Mouse (Mus musculus) midbrain, embryonic 14.5 days (tissue): ENCODE results near the gene Dtd1. TPM values are rescaled to one million over a fixed set of nuclear protein-coding genes. Genes with fewer than 3 reads are reported as not detected.

Experiments used
- ATAC-seq: fragments of 200-750 bp; cut with Nextera tagmentation; 2 replicates; pipeline ENCODE4 v1.8.0; 2017; ENCODE audit warnings: moderate number of reproducible peaks, moderate library complexity; ENCODE audit not compliant: low FRiP score, low TSS enrichment
- DNase-seq: peaks from one replicate; pipeline ENCODE4 v3.0.0-alpha.2; 2015
- H3K27ac ChIP-seq: fragments of 300-500 bp; sonication (generic); replicated peaks from 2 replicates; pipeline ENCODE4 v1.5.1; 2014; ENCODE audit warnings: mild to moderate bottlenecking, low read depth, low read length, moderate library complexity
- H3K27me3 ChIP-seq: fragments of 300-500 bp; sonication (generic); 2 replicates; pipeline ENCODE4 v1.6.1; 2014; ENCODE audit warnings: low read length, control low read depth, mixed read lengths; ENCODE audit not compliant: control insufficient read depth, insufficient read depth
- H3K36me3 ChIP-seq: fragments of 300-500 bp; sonication (generic); 2 replicates; pipeline ENCODE4 v1.6.1; 2014; ENCODE audit warnings: low read length, control low read depth; ENCODE audit not compliant: control insufficient read depth, insufficient read depth
- H3K4me1 ChIP-seq: fragments of 300-500 bp; sonication (generic); 2 replicates; pipeline ENCODE4 v1.6.1; 2014; ENCODE audit warnings: mild to moderate bottlenecking, antibody characterized with exemption, low read length, control low read depth; ENCODE audit not compliant: control insufficient read depth, insufficient read depth
- H3K4me2 ChIP-seq: fragments of 300-500 bp; sonication (generic); 2 replicates; pipeline ENCODE4 v1.6.1; 2014; ENCODE audit warnings: mild to moderate bottlenecking, low read length, moderate library complexity
- H3K4me3 ChIP-seq: fragments of 300-500 bp; sonication (generic); replicated peaks from 2 replicates; pipeline ENCODE4 v1.5.1; 2014; ENCODE audit warnings: low read depth, low read length
- H3K9ac ChIP-seq: fragments of 300-500 bp; sonication (generic); replicated peaks from 2 replicates; pipeline ENCODE4 v1.6.1; 2014; ENCODE audit warnings: mild to moderate bottlenecking, low read length, moderate library complexity
- H3K9me3 ChIP-seq: fragments of 300-500 bp; sonication (generic); 2 replicates; pipeline ENCODE4 v1.6.1; 2016; ENCODE audit warnings: low read length, control low read depth, mixed read lengths; ENCODE audit not compliant: control insufficient read depth
- WGBS: fragments of 180-500 bp; shearing (Covaris S2); extraction: QIAGEN DNeasy Blood & Tissue Kit; methylation state at CpG from one replicate; pipeline ENCODE4 v1.1.7; 2014; 5-methylcytosine and 5-hydroxymethylcytosine counted together
- polyA plus RNA-seq: library from polyadenylated mRNA; unstranded; fragments of >200 nt; fragmentation: Nextera tagmentation; extraction: Ambion mirVana; gene quantifications from 2 replicates; pipeline ENCODE4 v1.2.1, GENCODE M21; 2014

Dtd1 gene
- polyA plus RNA-seq, 1 experiment from 2014 or later, result 118 TPM

DNA sequence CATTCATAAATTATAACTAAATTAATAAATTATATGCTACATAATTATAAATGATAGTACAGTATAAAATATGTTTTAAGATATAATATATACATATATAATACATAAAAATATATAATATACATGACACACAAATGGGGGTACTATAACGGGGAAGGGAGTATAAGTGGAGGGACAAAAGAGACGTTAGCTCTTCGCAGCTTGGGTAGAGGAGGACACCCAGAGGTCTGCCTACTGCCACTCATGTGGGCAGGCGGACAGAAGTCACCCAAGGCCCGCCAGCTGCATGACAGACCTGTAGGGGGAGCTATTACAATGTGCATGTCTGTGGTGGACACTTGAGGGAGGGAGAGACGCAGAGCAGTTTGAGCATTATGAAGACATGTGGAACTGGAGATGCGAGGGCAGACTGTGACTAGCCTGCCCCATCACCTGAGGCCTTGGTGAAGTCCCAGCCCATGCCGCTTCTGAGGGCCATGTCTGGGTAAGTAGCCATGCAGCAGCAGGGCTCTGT is 92.6 kb downstream of the Dtd1 start:
- H3K4me2 ChIP-seq, result no peak overlapping the region

DNA sequence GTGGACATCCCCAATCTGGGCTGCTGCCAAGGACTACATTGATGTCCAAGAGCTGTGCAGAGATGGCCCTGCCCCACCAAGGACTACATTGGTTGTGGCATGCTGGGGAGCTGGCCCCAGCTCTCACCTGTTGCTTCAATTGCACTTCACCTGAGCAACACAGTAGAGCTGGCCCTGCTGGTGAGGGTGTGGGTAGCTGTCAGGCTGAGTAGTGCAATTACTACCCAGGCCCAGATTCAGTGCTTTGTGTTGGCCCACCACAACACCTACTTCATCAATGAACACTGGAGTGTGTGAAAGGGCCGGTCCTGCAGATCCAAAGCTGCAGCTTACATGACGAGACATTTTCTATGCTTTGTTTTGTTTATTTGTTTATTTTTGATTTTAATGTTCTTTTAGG is 93.1 kb downstream of the Dtd1 start:
- Histone ChIP-seq H3K27me3 (no peaks in the 10 kb centered on the region), H3K27ac (no peak overlapping the region), H3K4me3 (no peak overlapping the region), H3K36me3 (no peaks in the 10 kb centered on the region), H3K9me3 (no peaks in the 10 kb centered on the region), H3K4me1 (no peaks in the 10 kb centered on the region), H3K4me2 (no peak overlapping the region), H3K9ac (no peak overlapping the region)
- no peak; the same call in 1 of the 2 replicates for ATAC-seq
- 92% methylated on average over 2 of the region's 2 CpGs for WGBS
- no peak for DNase-seq

More for the DNA sequence above, 92.6 kb downstream of the Dtd1 start:
- Histone ChIP-seq H3K9me3 (no peaks in the 10 kb centered on the region), H3K4me1 (no peaks in the 10 kb centered on the region), H3K36me3 (no peaks in the 10 kb centered on the region), H3K27ac (no peak overlapping the region), H3K4me3 (no peak overlapping the region), H3K9ac (no peak overlapping the region), H3K27me3 (no peaks in the 10 kb centered on the region)
- 85% methylated on average over 8 of the region's 8 CpGs for WGBS
- DNase-seq, result no peak
- no peak for ATAC-seq

DNA sequence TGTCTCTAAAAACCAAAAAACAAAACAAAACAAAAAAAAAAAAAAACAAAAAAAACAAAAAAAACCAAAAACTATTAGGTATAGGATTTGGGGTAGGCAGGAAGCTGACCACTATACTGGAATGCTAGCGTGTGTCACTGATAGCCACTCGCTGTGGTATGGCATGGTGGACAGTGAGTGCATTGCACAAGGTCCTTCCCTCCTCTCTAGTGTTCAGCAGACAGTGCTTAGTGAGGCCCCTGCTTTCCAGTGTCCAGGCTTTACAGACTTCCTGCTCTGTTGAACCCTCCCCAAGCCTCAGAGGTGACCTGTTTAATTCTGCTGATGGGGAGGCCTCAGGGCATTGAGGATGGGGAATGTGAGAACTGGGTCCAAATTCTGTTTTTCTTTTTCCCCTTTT is 95.2 kb downstream of the Dtd1 start:
- H3K4me1 ChIP-seq, result no peaks in the 10 kb centered on the region
- no peaks in the 10 kb centered on the region for H3K27me3 ChIP-seq
- H3K27ac ChIP-seq, result no peak overlapping the region
- no peak overlapping the region for H3K9ac ChIP-seq
- H3K9me3 ChIP-seq, result no peaks in the 10 kb centered on the region
- ATAC-seq, result no peak
- no peaks in the 10 kb centered on the region for H3K36me3 ChIP-seq
- no peak overlapping the region for H3K4me2 ChIP-seq
- DNase-seq, result no peak
- 89% methylated on average over 2 of the region's 2 CpGs for WGBS
- no peak overlapping the region for H3K4me3 ChIP-seq

DNA sequence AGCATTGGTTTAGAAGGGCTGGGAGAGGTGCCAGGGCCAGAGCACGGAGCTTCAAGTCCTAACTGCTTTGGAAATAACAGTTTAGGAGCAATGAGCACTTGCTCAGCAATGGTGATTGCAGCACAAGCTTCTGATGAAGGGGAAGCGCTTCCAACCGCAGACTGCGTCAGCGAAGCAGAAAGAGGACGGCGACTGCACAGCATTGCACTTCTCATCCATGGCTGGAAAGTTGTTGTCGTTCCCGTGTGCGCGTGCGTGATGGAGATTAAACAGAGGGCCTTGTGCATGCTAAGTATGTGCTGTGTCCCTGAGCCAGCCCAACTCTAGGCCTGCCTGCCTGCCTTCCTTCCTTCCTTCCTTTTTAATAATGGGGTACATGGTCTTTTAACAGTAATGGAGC is 98.3 kb downstream of the Dtd1 start:
- Histone ChIP-seq H3K9ac (no peak overlapping the region), H3K9me3 (no peaks in the 10 kb centered on the region), H3K4me3 (no peak overlapping the region), H3K27me3 (no peaks in the 10 kb centered on the region), H3K4me1 (no peaks in the 10 kb centered on the region), H3K36me3 (no peaks in the 10 kb centered on the region), H3K27ac (no peak overlapping the region), H3K4me2 (no peak overlapping the region)
- ATAC-seq (no peak), DNase-seq (no peak)
- 90% methylated on average over 12 of the region's 12 CpGs for WGBS

DNA sequence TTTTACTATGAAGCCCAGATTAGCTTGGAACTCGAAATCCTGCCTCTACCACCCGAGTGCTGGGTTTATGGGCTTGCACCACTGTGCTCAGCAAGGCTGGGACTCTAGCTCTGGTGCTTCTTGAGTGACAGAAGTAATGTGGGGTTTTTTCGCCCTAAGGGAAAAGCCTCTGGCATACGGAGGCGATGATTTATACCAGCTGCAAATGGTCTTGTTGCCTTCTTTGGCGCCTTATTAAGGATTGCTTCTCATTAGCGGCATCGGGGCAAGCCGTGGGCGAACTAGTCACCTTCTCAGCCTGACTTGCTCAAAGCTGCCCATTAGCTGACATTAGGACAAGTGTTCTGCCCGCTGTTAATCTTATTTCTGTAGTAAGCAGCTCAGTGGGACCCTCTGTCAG is 100.9 kb downstream of the Dtd1 start:
- Histone ChIP-seq H3K27ac (no peak overlapping the region), H3K4me2 (no peak overlapping the region), H3K9me3 (no peaks in the 10 kb centered on the region), H3K4me1 (no peaks in the 10 kb centered on the region), H3K9ac (no peak overlapping the region), H3K4me3 (no peak overlapping the region), H3K36me3 (no peaks in the 10 kb centered on the region), H3K27me3 (no peaks in the 10 kb centered on the region)
- ATAC-seq (no peak; the same call in 1 of the 2 replicates), DNase-seq (no peak)
- 78% methylated on average over 11 of the region's 11 CpGs for WGBS

DNA sequence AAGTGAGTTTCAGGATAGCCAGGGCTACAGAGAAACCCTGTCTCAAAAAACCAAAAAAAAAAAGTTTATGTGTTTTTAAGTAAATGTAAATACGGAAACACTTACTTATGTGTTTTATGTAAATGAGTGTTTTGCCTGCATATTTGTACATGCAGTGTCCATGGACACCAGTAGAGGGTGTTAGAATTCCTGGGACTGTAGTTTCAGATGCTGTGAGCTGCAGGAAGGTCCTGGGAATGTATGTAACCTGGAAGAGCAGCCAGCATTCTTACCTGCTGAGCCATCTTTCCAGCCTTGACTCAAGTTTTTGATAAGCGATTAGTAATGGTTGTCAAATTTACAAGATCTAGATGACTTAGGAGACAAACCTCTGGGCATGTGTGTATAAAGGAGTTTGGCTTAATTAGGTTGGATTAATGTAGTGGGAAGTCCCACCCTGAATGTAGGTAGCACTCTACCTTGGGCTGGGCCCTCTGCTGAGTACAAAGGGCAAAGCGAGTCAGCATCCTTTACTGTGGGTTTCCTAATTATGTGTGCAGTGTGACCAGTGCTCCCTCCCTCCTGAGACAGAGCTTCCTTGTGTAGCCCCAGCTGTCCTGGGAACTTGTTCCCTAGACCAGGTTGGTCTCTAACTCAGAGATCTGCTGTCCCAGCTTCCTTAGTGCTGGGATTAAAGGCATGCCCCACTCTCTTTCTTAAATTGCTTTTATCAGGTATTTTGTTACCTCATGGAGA is 101.9 kb downstream of the Dtd1 start:
- H3K4me2 ChIP-seq, result no peak overlapping the region
- no peak for DNase-seq
- H3K27ac ChIP-seq, result no peak overlapping the region

DNA sequence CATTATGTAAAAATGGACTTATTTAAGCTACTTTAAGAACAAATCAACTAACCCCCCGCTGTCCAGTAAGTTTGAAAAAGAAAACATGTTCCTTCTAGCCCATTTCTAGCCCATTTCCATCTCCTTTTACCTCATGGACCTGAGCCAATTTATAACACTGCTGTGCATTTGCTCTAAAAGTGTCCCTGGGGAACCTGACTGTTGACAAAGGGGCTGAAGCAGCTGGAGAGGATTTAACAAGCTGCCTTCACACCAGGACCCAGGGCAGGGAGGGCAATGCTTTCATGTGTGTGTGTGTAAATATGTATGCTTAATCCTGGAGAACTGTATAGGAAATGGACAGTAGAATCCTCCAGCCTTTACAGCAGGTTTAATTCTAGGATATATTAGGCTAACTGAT is 109.6 kb downstream of the Dtd1 start:
- ATAC-seq, result peak; percentile 64; the same call in 1 of the 2 replicates
- WGBS, result 44% methylated on average over 1 of the region's 1 CpGs
- peak; percentile 76 for DNase-seq

More for the DNA sequence above, 101.9 kb downstream of the Dtd1 start:
- H3K9ac ChIP-seq, result no peak overlapping the region
- H3K27me3 ChIP-seq, result no peaks in the 10 kb centered on the region
- H3K36me3 ChIP-seq, result no peaks in the 10 kb centered on the region
- no peaks in the 10 kb centered on the region for H3K4me1 ChIP-seq
- no peak overlapping the region for H3K4me3 ChIP-seq
- 92% methylated on average over 3 of the region's 3 CpGs for WGBS
- no peaks in the 10 kb centered on the region for H3K9me3 ChIP-seq
- no peak for ATAC-seq

DNA sequence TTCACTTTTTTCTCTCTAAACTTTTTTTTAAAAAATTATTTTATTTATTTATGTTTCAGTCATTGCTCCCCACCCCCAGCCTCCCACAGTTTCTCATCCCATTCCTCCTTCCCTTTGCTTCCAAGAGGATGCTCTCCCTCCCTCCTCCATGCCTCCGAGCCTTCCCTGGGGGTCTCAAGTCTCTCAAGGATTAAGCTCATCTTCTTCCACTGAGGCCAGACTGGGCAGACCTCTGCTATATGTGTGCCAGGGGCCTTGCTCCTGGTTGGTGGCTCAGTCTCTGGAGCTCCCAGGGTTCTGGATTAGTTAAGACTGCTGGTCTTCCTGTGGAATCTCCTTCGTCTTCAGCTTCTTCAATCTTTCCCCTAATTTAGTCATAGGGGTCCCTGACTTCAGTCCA is 110.0 kb downstream of the Dtd1 start:
- WGBS, result 64% methylated on average over 2 of the region's 2 CpGs
- H3K9ac ChIP-seq, result no peak overlapping the region
- ATAC-seq, result no peak

More for the DNA sequence above, 109.6 kb downstream of the Dtd1 start:
- no peak overlapping the region for H3K9ac ChIP-seq
- peaks cover 7% of the 10 kb centered on the region; the same call in 1 of the 2 replicates for H3K4me1 ChIP-seq
- no peak overlapping the region for H3K4me3 ChIP-seq
- H3K27ac ChIP-seq, result no peak overlapping the region
- no peak overlapping the region for H3K4me2 ChIP-seq
- no peaks in the 10 kb centered on the region for H3K36me3 ChIP-seq
- H3K9me3 ChIP-seq, result peaks cover 4% of the 10 kb centered on the region; the same call in 1 of the 2 replicates
- H3K27me3 ChIP-seq, result no peaks in the 10 kb centered on the region

DNA sequence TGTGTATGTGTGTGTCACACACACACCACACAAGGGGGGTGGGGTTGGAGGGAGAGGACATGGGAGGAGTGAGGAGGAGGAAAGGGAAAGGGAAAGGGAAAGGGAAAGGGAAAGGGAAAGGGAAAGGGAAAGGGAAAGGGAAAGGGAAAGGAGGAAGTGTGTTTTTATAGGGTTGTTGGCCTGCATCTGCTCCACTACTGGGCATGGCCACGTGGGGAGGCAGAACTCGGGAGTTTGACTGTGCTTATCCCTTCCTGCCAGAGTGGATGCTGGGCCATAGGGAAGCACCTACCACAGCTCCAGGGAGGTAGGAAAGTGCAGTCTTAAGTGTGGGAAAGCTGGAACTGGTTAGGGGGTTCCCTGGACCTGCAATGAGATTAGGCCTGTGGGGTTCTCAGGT is 114.9 kb downstream of the Dtd1 start:
- no peak overlapping the region for H3K4me3 ChIP-seq
- no peak for ATAC-seq
- H3K4me2 ChIP-seq, result no peak overlapping the region
- H3K4me1 ChIP-seq, result no peaks in the 10 kb centered on the region
- H3K36me3 ChIP-seq, result no peaks in the 10 kb centered on the region
- no peaks in the 10 kb centered on the region for H3K27me3 ChIP-seq
- peaks cover 4% of the 10 kb centered on the region; the same call in 1 of the 2 replicates for H3K9me3 ChIP-seq
- no peak overlapping the region for H3K27ac ChIP-seq
- no peak overlapping the region for H3K9ac ChIP-seq
- 88% methylated on average over 2 of the region's 2 CpGs for WGBS
- DNase-seq, result no peak

More for the DNA sequence above, 110.0 kb downstream of the Dtd1 start:
- H3K4me1 ChIP-seq, result peaks cover 7% of the 10 kb centered on the region; the same call in 1 of the 2 replicates
- no peaks in the 10 kb centered on the region for H3K27me3 ChIP-seq
- no peak overlapping the region for H3K4me2 ChIP-seq
- H3K9me3 ChIP-seq, result peaks cover 4% of the 10 kb centered on the region; the same call in 1 of the 2 replicates
- no peak overlapping the region for H3K27ac ChIP-seq
- H3K4me3 ChIP-seq, result no peak overlapping the region
- no peak for DNase-seq
- no peaks in the 10 kb centered on the region for H3K36me3 ChIP-seq
